Mouse (Mus musculus) embryonic facial prominence, embryonic 12.5 days (tissue): ENCODE measurements around the gene Ttbk1. TPM values are rescaled to one million over a fixed set of nuclear protein-coding genes. Genes with fewer than 3 reads are reported as not detected.

ENCODE experiments used
- ATAC-seq: fragments of 200-750 bp; cut with Nextera tagmentation; 2 replicates; pipeline ENCODE4 v1.8.0; 2017; ENCODE audit not compliant: insufficient number of reproducible peaks, insufficient read depth, low FRiP score, low TSS enrichment
- H3K27ac ChIP-seq: fragments of 300-500 bp; sonication (generic); 2 replicates; pipeline ENCODE4 v1.5.1; 2016; ENCODE audit warnings: mild to moderate bottlenecking
- H3K27me3 ChIP-seq: fragments of 300-500 bp; sonication (generic); 2 replicates; pipeline ENCODE4 v1.6.1; 2016; ENCODE audit warnings: mild to moderate bottlenecking, moderate library complexity
- H3K36me3 ChIP-seq: fragments of 300-500 bp; sonication (generic); 2 replicates; pipeline ENCODE4 v1.6.1; 2016; ENCODE audit warnings: mild to moderate bottlenecking
- H3K4me1 ChIP-seq: fragments of 300-500 bp; sonication (generic); 2 replicates; pipeline ENCODE4 v1.6.1; 2016
- H3K4me2 ChIP-seq: fragments of 300-500 bp; sonication (generic); replicated peaks from 2 replicates; pipeline ENCODE4 v1.6.1; 2016; ENCODE audit warnings: mild to moderate bottlenecking, moderate library complexity
- H3K4me3 ChIP-seq: fragments of 300-500 bp; sonication (generic); 2 replicates; pipeline ENCODE4 v1.5.1; 2016; ENCODE audit warnings: mild to moderate bottlenecking
- H3K9ac ChIP-seq: fragments of 300-500 bp; sonication (generic); 2 replicates; pipeline ENCODE4 v1.6.1; 2016; ENCODE audit warnings: mild to moderate bottlenecking, moderate library complexity
- H3K9me3 ChIP-seq: fragments of 300-500 bp; sonication (generic); 2 replicates; pipeline ENCODE4 v1.6.1; 2016; ENCODE audit warnings: mild to moderate bottlenecking, moderate library complexity
- WGBS: fragments of 180-500 bp; shearing (Covaris S2); methylation state at CpG from one replicate; pipeline ENCODE4 v1.1.7; 2016; 5-methylcytosine and 5-hydroxymethylcytosine counted together
- polyA plus RNA-seq: library from polyadenylated mRNA; unstranded; fragments of >200 nt; fragmentation: Nextera tagmentation; extraction: Ambion mirVana; gene quantifications from 2 replicates; pipeline ENCODE4 v1.2.1, GENCODE M21; 2016

The Ttbk1 gene
- polyA plus RNA-seq, 1 experiment from 2014 or later = 0.88 TPM

DNA sequence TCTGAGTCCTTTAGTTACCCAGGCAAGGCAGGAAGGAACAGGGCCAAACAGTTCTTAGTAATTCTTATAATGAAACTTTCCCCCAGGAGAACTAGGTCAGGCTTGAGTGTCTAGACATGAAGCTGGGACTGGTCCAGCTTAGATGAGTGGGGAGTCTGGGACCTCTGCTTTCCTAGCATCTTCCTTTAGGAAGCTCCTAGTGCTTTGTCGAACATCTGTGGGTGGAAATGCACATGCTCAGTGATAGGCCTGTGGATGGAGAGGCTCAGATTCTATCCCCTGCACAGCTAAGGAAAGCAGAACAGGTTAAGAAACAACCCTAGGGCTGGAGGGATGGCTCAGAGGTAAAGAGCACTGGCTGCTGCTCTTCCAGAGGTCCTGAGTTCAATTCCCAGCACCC lies 92.8 kb downstream of the Ttbk1 start:
- 87% methylated on average over 1 of the region's 1 CpGs for WGBS
- no peak for ATAC-seq
- peaks cover 36% of the 10 kb centered on the region for H3K36me3 ChIP-seq
- no peak overlapping the region for H3K9ac ChIP-seq
- no peaks in the 10 kb centered on the region for H3K27me3 ChIP-seq
- H3K27ac ChIP-seq = no peak overlapping the region
- H3K4me3 ChIP-seq = no peak overlapping the region
- H3K9me3 ChIP-seq = no peaks in the 10 kb centered on the region
- no peaks in the 10 kb centered on the region for H3K4me1 ChIP-seq
- no peak overlapping the region for H3K4me2 ChIP-seq

DNA sequence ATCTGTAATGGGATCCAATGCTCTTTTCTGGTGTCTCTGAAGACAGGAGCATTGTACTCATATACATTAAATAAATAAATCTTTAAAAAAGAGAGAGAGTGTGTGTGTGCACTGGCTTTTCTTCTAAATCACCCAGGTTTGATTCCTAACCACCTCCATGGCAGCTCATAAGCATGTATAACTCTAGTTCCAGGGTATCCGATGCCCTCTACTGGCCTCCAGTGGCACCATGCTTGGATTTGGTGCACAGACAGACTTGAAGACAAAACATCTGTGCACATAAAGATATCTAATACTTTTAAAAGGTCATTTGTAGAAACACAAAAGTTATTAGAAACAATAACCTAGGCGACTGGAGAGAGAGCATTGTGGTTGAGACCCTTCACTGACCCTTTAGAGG lies 94.5 kb downstream of the Ttbk1 start:
- no peak overlapping the region for H3K4me2 ChIP-seq
- H3K27me3 ChIP-seq = no peaks in the 10 kb centered on the region
- no peak overlapping the region for H3K27ac ChIP-seq
- no peak overlapping the region for H3K4me3 ChIP-seq
- H3K9ac ChIP-seq = no peak overlapping the region
- no peaks in the 10 kb centered on the region for H3K9me3 ChIP-seq
- H3K4me1 ChIP-seq = no peaks in the 10 kb centered on the region
- ATAC-seq = no peak
- 35% methylated on average over 2 of the region's 2 CpGs for WGBS
- H3K36me3 ChIP-seq = peaks cover 38% of the 10 kb centered on the region

Other genes starting within 250 kb of the Ttbk1 start
- gene Polr1c, start 239.6 kb downstream of the Ttbk1 start, polyA plus RNA-seq = 100 and 102 TPM in 2 replicates
- 82.5 and 86.2 TPM in 2 replicates for gene Yipf3, start 239.6 kb downstream of the Ttbk1 start, polyA plus RNA-seq
- 1.2 and 1.4 TPM in 2 replicates for gene Lrrc73, start 234.1 kb downstream of the Ttbk1 start, polyA plus RNA-seq
- 64.0 and 66.4 TPM in 2 replicates for gene Tjap1, start 204.6 kb downstream of the Ttbk1 start, polyA plus RNA-seq
- gene Dlk2, start 190.3 kb downstream of the Ttbk1 start, polyA plus RNA-seq = 4.5 and 5.5 TPM in 2 replicates
- 7.6 and 8.3 TPM in 2 replicates for gene Abcc10, start 159.3 kb downstream of the Ttbk1 start, polyA plus RNA-seq
- gene Zfp318, start 103.9 kb downstream of the Ttbk1 start, polyA plus RNA-seq = 16.9 and 18.2 TPM in 2 replicates
- 1.0 and 1.2 TPM in 2 replicates for gene Crip3, start 58.7 kb downstream of the Ttbk1 start, polyA plus RNA-seq
- not detected in 2 replicates for gene Slc22a7, start 49.2 kb downstream of the Ttbk1 start, polyA plus RNA-seq
- 58.2 and 63.4 TPM in 2 replicates for gene Dnph1, start 9.0 kb upstream of the Ttbk1 start, polyA plus RNA-seq
- gene Cul9, start 58.7 kb upstream of the Ttbk1 start, polyA plus RNA-seq = 12.4 and 13.4 TPM in 2 replicates
- 10.5 and 12.0 TPM in 2 replicates for gene Srf, start 68.5 kb upstream of the Ttbk1 start, polyA plus RNA-seq
- gene Ptk7, start 141.8 kb upstream of the Ttbk1 start, polyA plus RNA-seq = 130 and 134 TPM in 2 replicates
- 28.5 and 29.8 TPM in 2 replicates for gene Klc4, start 158.3 kb upstream of the Ttbk1 start, polyA plus RNA-seq
- gene Mrpl2, start 158.6 kb upstream of the Ttbk1 start, polyA plus RNA-seq = 98.1 and 102 TPM in 2 replicates
- gene Cul7, start 162.7 kb upstream of the Ttbk1 start, polyA plus RNA-seq = 57.3 and 61.1 TPM in 2 replicates
- gene Rrp36, start 186.7 kb upstream of the Ttbk1 start, polyA plus RNA-seq = 62.6 and 67.6 TPM in 2 replicates
- gene Mea1, start 191.1 kb upstream of the Ttbk1 start, polyA plus RNA-seq = 170 and 174 TPM in 2 replicates
- gene Klhdc3, start 193.2 kb upstream of the Ttbk1 start, polyA plus RNA-seq = 134 and 137 TPM in 2 replicates
- 110 and 111 TPM in 2 replicates for gene Ppp2r5d, start 217.4 kb upstream of the Ttbk1 start, polyA plus RNA-seq
- gene Pex6, start 223.8 kb upstream of the Ttbk1 start, polyA plus RNA-seq = 43.0 and 45.1 TPM in 2 replicates
- gene Gnmt, start 241.5 kb upstream of the Ttbk1 start, polyA plus RNA-seq = 0.69 and 0.74 TPM in 2 replicates